Mouse (Mus musculus) liver, embryonic 18 days (tissue): ENCODE data around the gene D030056L22Rik. TPM values are rescaled to one million over a fixed set of nuclear protein-coding genes. Genes with fewer than 3 reads are reported as not detected.

ENCODE experiments used
- polyA plus RNA-seq: library from polyadenylated mRNA; depleted of rRNA; stranded (reverse); fragments of >200 nt; gene quantifications from 2 replicates; pipeline ENCODE4 v1.2.3, GENCODE M21; 2012; rRNA removed

D030056L22Rik gene
- polyA plus RNA-seq = 16.7 and 17.1 TPM in 2 replicates

DNA sequence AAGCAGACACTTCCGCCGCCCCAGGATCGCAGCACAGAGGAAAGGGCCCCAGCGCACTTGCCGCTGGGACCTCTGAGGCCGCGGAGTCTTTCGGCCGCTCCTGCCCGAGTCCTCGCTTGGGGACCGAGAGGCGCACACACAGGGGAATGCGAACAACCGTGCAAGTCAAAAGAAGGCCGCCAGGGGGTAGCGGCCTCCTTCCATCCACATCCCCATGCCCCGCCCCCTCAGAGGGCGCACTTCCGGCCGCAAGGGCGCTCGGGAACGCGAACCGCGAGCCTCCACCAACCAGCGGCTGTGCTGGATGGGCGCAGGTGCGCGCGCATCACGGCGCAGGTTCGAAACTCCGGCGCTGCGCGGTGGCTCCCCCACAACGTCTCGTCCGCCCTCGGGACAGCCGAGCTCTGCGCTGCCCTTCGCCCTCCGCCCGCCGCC lies at the start of gene D030056L22Rik:
Gene D030056L22Rik (plus strand): TSS at position 328 of the 435 bp plus-strand sequence.

DNA sequence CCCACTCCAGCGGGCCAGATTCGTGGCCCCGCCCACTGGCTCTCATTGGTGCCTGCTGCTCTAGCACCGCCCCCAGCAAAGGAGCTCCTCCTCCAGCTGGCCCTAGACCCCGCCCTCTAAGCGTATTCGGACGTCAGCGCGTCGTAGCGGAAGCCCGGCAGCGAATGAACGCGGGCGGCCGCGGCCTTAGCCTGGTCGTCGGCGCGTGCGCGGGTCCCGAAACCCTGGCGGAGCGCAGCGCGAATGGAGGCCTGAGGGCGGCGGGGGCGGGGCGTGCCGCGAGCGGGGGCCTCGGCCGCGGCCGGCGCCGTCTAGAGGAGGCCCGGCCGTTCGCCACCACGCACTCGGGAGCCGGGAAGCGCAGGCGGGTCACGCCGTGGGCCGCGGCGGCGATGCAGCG lies 42.4 kb upstream of the D030056L22Rik start, which contains the start of gene Carnmt1:
Gene Carnmt1 (plus strand): TSS at position 157 of the 400 bp plus-strand sequence.

DNA sequence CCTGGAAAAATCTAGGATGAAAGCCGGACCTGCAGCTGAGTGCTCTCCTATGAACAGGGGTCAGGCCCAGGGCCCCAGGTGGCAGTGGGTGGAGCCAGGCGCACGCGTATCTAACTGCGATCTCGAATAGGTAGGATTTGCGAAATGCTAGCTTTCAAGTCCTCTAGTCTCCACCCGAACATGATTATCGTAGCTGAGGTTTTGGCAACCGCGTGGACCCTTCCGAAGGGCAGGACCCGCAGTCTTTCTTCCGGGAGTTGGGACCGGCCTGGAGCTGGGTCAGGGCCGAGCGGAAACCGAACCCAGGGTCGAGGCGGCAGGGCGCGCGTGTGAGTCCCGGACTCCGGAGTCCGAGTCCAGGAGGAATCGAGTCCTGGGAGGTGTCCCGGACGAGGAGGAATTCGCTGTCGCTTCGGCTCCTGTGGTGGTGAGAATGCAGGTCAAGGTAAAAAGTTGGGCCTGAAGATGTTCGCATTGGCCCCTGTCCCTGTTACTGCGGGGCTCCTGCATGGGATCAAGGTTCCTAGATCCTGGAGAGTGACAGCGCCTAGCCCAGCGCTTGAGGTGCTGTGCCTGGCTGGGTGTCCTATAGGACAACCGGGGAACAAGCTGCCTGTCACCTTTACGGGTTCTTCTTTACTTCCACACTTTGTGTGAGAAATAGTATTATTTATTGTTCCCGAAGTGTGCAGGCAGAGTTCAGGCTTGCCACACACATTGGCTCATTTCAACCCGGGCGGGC lies 36.8 kb downstream of the D030056L22Rik start, which contains the start of gene Trpm6:
Gene Trpm6 (plus strand): TSS at position 386 of the 742 bp plus-strand sequence.

Other genes starting within 250 kb of the D030056L22Rik start
- gene Ostf1, start 81.4 kb upstream of the D030056L22Rik start, polyA plus RNA-seq = 42.2 and 43.9 TPM in 2 replicates
- 8.5 and 8.6 TPM in 2 replicates for gene Nmrk1, start 81.2 kb upstream of the D030056L22Rik start, polyA plus RNA-seq
- gene Carnmt1, start 42.4 kb upstream of the D030056L22Rik start, polyA plus RNA-seq = 5.2 and 5.3 TPM in 2 replicates
- 0.01 TPM in 2 replicates for gene Trpm6, start 36.8 kb downstream of the D030056L22Rik start, polyA plus RNA-seq